Mouse (Mus musculus): Measurements from ENCODE around the gene Masp2. TPM values are rescaled to one million over a fixed set of nuclear protein-coding genes. Genes with fewer than 3 reads are reported as not detected.

Masp2 gene
- polyA plus RNA-seq (2015; fragmentation: Nextera tagmentation; extraction: Ambion mirVana) = 0.33 and 0.95 TPM in 2 replicates

DNA sequence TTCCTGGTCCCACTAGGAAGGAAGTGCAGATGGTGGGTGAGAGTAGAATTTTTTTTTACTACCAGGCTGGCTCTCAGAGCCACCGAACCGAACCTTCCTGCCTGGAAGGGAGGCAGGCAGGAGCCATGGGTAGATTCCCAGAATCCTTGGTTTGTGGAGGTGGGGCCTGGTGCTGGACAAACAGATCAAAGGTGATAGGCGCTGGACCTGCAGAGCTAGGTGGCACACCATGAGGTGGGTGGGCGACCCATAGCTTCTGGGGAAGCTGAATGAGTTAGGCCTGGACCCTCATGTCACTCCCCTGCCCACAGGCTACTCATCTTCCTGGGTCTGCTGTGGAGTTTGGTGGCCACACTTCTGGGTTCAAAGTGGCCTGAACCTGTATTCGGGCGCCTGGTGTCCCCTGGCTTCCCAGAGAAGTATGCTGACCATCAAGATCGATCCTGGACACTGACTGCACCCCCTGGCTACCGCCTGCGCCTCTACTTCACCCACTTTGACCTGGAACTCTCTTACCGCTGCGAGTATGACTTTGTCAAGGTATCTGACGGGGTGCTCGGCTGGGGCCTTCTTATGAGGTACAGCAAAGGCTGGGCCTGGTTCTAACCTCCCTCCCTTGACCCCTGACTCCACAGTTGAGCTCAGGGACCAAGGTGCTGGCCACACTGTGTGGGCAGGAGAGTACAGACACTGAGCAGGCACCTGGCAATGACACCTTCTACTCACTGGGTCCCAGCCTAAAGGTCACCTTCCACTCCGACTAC, at the start of gene Masp2:
Gene Masp2, plus strand, starts transcription at position 198 of the 764 bp plus-strand sequence.
- WGBS = 84% methylated on average over 14 of the region's 14 CpGs
- no peaks in the 10 kb centered on the region for H3K9me3 ChIP-seq
- H3K4me3 ChIP-seq (replicated peaks) = no peak within 1 kb of the TSS
- H3K9ac ChIP-seq = no peak within 1 kb of the TSS
- H3K4me1 ChIP-seq (replicated peaks) = no peaks in the 10 kb centered on the region
- H3K27me3 ChIP-seq (replicated peaks) = no peaks in the 10 kb centered on the region
- ATAC-seq = no peak
- H3K4me2 ChIP-seq (replicated peaks) = no peak within 1 kb of the TSS
- H3K36me3 ChIP-seq = peaks cover 14% of the 10 kb centered on the region
- H3K27ac ChIP-seq = no peak within 1 kb of the TSS

DNA sequence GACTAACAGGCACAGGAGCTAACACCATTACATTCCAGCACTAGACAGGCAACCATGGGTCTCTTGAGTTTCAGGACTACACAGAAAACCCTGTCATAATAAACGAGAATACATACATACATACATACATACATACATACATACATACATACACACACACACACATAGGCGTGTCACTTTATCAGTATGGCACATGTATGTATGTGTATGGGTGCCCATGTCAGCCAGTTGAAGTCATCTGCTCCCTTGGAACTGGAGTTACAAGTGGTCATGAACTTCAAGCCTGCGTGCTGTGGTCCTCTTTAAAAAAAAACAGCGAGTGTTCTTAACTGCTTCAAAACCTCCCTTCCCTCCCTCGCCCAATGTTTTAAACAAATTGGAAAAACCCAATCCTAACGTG, 44.6 kb upstream of the Masp2 start:
- peak; percentile 62 for ATAC-seq
- Histone ChIP-seq H3K4me3 (replicated peaks) (peak overlapping the region; percentile 69), H3K9ac (peak overlapping the region; percentile 79), H3K4me1 (replicated peaks) (0 out of 2 replicates have a peak, but pooled peaks cover 2% of the 10 kb centered on the region), H3K27ac (peak overlapping the region; percentile 91), H3K9me3 (no peaks in the 10 kb centered on the region), H3K4me2 (replicated peaks) (peak overlapping the region; percentile 76), H3K36me3 (peaks cover 29% of the 10 kb centered on the region), H3K27me3 (replicated peaks) (no peaks in the 10 kb centered on the region)
- WGBS = 26% methylated on average over 6 of the region's 6 CpGs

DNA sequence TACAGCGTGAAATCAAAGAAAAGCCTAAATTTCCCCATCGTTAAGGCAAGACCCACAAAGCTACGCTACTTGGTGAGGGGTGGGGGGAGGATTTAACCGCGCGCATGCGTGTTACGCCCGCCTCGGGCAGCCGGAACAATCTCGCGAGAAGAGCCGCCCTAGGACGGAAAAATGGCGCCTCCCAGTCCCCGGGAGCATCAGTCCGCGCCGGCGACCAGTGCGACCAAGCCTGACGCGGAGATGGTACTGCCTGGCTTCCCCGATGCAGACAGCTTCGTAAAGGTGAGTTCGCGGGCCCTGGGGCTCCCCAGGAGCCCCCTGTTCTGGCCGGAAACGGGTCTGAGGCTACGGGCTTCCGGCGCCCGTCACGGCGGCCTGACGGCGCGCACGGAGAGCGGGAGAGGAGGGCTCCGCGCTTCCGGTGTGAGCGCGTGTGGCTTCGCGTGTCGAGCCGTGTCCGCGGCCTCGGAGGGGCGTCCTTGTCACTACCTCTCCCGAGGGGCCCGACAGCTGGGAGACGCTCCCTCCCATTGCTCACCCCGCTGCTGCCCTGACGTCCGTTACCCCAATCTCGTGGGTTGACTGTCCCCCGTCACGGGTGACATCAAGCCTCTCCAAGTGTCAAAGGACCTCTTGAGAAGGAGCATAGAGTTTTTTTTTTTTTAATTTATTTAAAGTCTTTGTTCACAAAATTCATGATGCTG, 43.9 kb upstream of the Masp2 start, which contains the start of gene Exosc10:
Gene Exosc10, plus strand, starts transcription at position 133 of the 704 bp plus-strand sequence.
- Histone ChIP-seq H3K27me3 (replicated peaks) (no peaks in the 10 kb centered on the region), H3K4me2 (replicated peaks) (peak within 1 kb of the TSS; percentile 76), H3K4me1 (replicated peaks) (0 out of 2 replicates have a peak, but pooled peaks cover 2% of the 10 kb centered on the region), H3K36me3 (peaks cover 33% of the 10 kb centered on the region), H3K27ac (peak within 1 kb of the TSS; percentile 91), H3K9ac (peak within 1 kb of the TSS; percentile 79), H3K4me3 (replicated peaks) (peak within 1 kb of the TSS; percentile 69), H3K9me3 (no peaks in the 10 kb centered on the region)
- under 1% methylated on average over 62 of the region's 63 CpGs for WGBS
- ATAC-seq = peak; percentile 97

DNA sequence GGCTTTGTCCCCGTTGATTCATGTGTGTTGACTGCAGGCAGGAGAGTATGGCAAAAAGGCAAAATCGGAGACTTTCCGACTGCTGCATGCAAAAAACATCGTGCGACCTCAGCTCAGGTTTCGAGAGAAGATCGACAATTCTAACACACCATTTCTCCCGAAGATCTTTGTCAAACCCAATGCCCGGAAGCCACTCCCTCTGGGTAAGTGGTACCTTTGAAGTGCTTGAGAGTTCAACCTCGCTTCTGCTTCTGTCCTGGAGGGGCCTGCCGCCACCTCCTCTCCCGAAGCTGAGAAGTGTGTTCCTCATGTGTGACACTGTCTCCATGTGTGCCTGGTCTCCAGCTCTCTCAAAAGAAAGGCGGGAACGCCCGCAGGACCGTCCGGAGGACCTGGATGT, 39.7 kb upstream of the Masp2 start:
- 95% methylated on average over 17 of the region's 17 CpGs for WGBS

DNA sequence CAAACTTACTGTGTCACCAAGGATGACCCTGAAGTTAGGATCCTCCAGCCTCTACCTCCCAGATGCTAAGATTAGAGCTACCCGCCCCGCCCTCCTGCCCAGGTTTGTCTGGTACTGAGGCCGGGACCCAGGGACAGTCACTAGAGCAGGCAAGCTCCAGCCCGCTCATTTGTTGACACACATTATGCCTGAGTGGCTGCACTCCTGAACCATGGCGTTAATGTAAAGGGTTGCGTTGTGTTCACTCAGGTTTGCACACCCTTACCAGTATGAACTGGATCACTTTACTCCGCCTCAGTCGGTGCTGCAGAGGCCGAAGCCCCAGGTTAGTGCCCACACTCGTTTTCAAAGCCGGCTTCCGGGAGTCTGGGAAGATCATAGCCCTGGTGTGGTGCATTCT, 38.8 kb upstream of the Masp2 start:
- no peaks in the 10 kb centered on the region for H3K9me3 ChIP-seq
- H3K27ac ChIP-seq = no peak overlapping the region
- no peak for ATAC-seq
- no peaks in the 10 kb centered on the region for H3K4me1 ChIP-seq (replicated peaks)
- no peak overlapping the region for H3K4me3 ChIP-seq (replicated peaks)
- no peak overlapping the region for H3K9ac ChIP-seq
- 91% methylated on average over 12 of the region's 12 CpGs for WGBS
- H3K27me3 ChIP-seq (replicated peaks) = no peaks in the 10 kb centered on the region
- peaks cover 66% of the 10 kb centered on the region for H3K36me3 ChIP-seq
- no peak overlapping the region for H3K4me2 ChIP-seq (replicated peaks)

More for the DNA sequence above, 39.7 kb upstream of the Masp2 start:
- Histone ChIP-seq H3K27me3 (replicated peaks) (no peaks in the 10 kb centered on the region), H3K4me2 (replicated peaks) (no peak overlapping the region), H3K9me3 (no peaks in the 10 kb centered on the region), H3K4me1 (replicated peaks) (0 out of 2 replicates have a peak, but pooled peaks cover 2% of the 10 kb centered on the region), H3K27ac (no peak overlapping the region), H3K9ac (no peak overlapping the region), H3K4me3 (replicated peaks) (no peak overlapping the region), H3K36me3 (peaks cover 57% of the 10 kb centered on the region)
- no peak for ATAC-seq

DNA sequence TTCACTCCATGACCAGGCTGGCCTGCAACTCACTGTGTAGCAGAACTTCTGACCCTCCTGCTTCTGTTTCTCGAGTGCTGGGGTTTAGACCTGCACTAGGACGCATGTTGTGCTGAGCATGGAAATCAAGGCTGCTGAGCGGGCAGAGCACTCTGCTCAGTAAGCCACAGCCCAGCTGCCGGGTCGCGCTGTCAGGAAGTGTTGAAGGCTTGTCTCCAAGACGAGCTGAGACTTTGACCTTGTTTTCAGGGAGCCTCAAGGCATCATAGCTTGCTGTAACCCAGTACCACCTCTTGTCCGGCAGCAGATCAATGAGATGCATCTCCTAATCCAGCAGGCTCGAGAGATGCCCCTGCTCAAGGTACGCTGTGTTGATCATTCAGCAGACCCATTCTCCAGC, 32.2 kb upstream of the Masp2 start:
- H3K4me3 ChIP-seq (replicated peaks) = no peak overlapping the region
- peak; percentile 61 for ATAC-seq
- H3K9ac ChIP-seq = no peak overlapping the region
- H3K4me2 ChIP-seq (replicated peaks) = no peak overlapping the region
- 78% methylated on average over 10 of the region's 10 CpGs for WGBS
- H3K27ac ChIP-seq = no peak overlapping the region
- H3K4me1 ChIP-seq (replicated peaks) = peaks cover 3% of the 10 kb centered on the region; the same call in 1 of the 2 replicates
- peaks cover 61% of the 10 kb centered on the region for H3K36me3 ChIP-seq
- no peaks in the 10 kb centered on the region for H3K9me3 ChIP-seq
- H3K27me3 ChIP-seq (replicated peaks) = no peaks in the 10 kb centered on the region

DNA sequence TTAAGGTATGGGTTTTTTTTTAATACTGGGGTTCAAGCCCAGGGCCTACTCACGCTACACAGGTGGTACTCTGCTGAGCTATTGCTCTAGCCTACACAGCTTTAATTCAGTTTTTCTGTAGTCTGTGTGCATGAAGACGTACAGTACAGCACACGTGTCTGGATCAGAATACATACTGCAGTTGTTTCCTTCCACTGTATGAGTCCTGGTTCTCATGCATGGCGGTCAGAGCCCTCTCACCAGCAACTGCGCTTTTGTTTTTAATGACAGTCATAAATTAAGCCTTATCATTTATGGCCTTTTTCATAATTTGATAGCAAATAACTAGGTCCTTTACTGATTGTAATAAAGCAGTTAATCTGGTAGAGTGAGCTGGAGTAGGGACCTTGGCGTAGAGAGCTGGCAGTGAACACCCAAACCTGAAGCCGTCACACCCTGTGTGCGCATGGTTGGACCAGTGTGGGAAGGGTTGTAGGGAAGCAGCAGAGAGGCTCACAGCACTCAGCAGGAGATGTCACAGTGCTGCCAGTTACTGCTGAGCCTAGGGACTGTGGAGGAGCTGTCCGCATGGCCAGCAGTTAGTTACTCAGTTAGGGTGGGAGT, 31.6 kb upstream of the Masp2 start:
- Histone ChIP-seq H3K9me3 (no peaks in the 10 kb centered on the region), H3K4me2 (replicated peaks) (no peak overlapping the region), H3K9ac (no peak overlapping the region), H3K27me3 (replicated peaks) (no peaks in the 10 kb centered on the region), H3K27ac (no peak overlapping the region), H3K4me1 (replicated peaks) (peaks cover 3% of the 10 kb centered on the region; the same call in 1 of the 2 replicates), H3K36me3 (peaks cover 60% of the 10 kb centered on the region), H3K4me3 (replicated peaks) (no peak overlapping the region)
- peak; percentile 77 for ATAC-seq
- WGBS = 75% methylated on average over 9 of the region's 9 CpGs

DNA sequence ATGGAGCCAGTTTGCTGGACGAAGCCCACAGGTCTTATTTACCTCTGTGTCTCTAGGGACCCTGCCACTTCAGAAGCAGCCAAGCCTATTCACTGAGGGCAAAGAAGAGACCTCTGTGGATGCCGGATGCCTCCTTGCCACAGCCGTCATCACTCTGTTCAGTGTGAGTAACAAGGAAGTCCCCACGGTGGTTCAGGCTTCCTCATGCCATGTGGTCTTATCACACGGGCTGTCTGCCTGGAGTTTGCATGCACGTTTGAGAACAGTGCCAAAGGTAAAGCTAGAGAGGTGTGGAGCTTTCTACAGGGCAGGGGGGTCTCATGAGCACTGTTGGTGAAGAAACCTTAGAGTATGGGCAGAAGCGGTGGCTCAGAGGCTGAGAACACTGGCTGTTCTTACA, 29.1 kb upstream of the Masp2 start:
- Histone ChIP-seq H3K9ac (no peak overlapping the region), H3K27ac (no peak overlapping the region), H3K4me1 (replicated peaks) (peaks cover 3% of the 10 kb centered on the region; the same call in 1 of the 2 replicates), H3K4me3 (replicated peaks) (no peak overlapping the region), H3K36me3 (peaks cover 67% of the 10 kb centered on the region), H3K27me3 (replicated peaks) (no peaks in the 10 kb centered on the region), H3K9me3 (no peaks in the 10 kb centered on the region), H3K4me2 (replicated peaks) (no peak overlapping the region)
- no peak for ATAC-seq
- WGBS = 87% methylated on average over 7 of the region's 7 CpGs

DNA sequence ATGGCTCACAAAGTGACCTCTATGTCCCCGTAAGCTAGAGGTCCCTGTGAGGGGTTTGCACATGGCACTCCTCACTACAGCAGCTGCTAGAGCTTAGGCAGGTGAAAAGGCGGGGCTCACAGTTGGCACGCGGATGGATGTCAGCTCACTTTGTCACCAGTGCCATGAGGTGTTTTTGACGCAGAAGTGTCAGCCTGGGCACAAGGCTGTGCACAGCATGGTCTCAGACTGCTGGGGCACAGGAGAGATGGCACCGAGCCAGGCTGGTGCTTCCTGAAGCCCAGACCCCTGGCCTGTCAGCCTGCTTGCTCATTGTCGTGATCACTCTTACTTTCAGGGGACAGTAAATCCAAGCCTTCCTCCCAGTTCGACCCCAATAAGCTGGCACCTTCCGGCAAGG, 21.6 kb upstream of the Masp2 start:
- Histone ChIP-seq H3K4me3 (replicated peaks) (no peak overlapping the region), H3K27ac (no peak overlapping the region), H3K4me1 (replicated peaks) (no peaks in the 10 kb centered on the region), H3K4me2 (replicated peaks) (no peak overlapping the region), H3K36me3 (peaks cover 45% of the 10 kb centered on the region), H3K9me3 (no peaks in the 10 kb centered on the region), H3K27me3 (replicated peaks) (no peaks in the 10 kb centered on the region), H3K9ac (no peak overlapping the region)
- WGBS = 88% methylated on average over 9 of the region's 9 CpGs
- no peak for ATAC-seq

DNA sequence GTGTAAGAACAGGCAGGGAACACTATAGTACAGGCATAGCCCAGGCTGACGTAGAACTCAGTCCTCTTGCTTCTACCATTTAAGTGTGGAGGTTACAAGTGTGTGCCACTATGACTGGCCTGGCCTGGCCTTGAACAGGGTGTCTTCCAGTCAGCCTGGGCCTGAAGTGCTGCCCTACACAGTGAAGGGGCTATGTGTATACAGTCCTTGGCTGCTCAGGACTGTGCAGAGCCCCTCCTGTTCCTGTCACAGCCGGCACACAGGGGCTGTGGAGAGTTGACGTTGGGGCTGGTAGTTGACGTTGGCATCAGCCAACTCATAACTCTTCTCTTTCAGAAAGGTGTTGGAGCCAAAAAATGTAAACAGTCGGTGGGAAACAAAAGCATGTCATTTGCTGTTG, 20.9 kb upstream of the Masp2 start:
- Histone ChIP-seq H3K36me3 (peaks cover 38% of the 10 kb centered on the region), H3K9me3 (no peaks in the 10 kb centered on the region)
- WGBS = 85% methylated on average over 5 of the region's 5 CpGs

DNA sequence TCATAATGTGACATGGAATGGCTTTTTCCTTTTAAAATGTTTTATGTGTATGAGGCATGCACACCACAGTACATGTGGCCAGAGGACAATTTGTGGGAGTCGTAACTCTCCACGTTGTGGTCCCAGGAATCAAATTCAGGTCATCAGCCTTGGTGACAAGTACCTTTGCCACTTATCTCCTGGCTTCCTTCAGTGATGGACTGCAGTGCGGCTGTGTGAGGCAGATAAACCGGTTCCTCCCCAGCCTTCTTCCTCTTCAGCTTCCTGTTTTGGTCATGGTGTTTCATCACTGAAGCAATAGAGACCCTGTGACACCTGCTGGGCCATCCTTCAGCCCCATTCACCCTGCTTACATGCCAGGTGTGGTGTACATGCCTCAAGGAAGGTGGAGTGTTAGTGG, 19.1 kb upstream of the Masp2 start:
- Histone ChIP-seq H3K36me3 (peaks cover 26% of the 10 kb centered on the region), H3K4me2 (replicated peaks) (no peak overlapping the region), H3K4me3 (replicated peaks) (no peak overlapping the region), H3K4me1 (replicated peaks) (no peaks in the 10 kb centered on the region), H3K27ac (no peak overlapping the region), H3K27me3 (replicated peaks) (no peaks in the 10 kb centered on the region), H3K9me3 (no peaks in the 10 kb centered on the region), H3K9ac (no peak overlapping the region)
- no peak for ATAC-seq
- WGBS = 67% methylated on average over 4 of the region's 4 CpGs

More for the DNA sequence above, 20.9 kb upstream of the Masp2 start:
- H3K9ac ChIP-seq = no peak overlapping the region
- no peak overlapping the region for H3K4me3 ChIP-seq (replicated peaks)
- no peaks in the 10 kb centered on the region for H3K4me1 ChIP-seq (replicated peaks)
- no peak overlapping the region for H3K4me2 ChIP-seq (replicated peaks)
- no peaks in the 10 kb centered on the region for H3K27me3 ChIP-seq (replicated peaks)
- H3K27ac ChIP-seq = no peak overlapping the region
- ATAC-seq = no peak

DNA sequence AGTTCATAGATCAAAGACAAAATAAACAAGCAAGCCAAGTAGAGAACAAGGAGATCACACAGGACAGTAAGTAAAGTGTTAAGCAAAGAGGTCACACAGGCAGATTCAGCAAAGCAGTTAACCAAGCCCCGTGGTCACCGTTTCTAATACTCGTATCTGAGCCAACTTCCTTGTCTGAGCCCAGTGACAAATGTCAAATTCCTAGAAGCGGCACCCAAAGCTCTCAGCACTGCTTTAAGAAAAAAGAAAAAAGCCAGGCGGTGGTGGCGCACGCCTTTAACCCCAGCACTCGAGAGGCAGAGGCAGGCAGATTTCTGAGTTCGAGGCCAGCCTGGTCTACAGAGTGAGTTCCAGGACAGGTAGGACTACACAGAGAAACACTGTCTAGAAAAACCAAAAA, 15.7 kb upstream of the Masp2 start:
- Histone ChIP-seq H3K27ac (no peak overlapping the region), H3K4me3 (replicated peaks) (no peak overlapping the region), H3K9ac (no peak overlapping the region), H3K36me3 (peaks cover 5% of the 10 kb centered on the region), H3K4me2 (replicated peaks) (no peak overlapping the region), H3K9me3 (no peaks in the 10 kb centered on the region), H3K27me3 (replicated peaks) (no peaks in the 10 kb centered on the region), H3K4me1 (replicated peaks) (0 out of 2 replicates have a peak, but pooled peaks cover 3% of the 10 kb centered on the region)
- 69% methylated on average over 9 of the region's 9 CpGs for WGBS
- ATAC-seq = no peak
